ENCODE assay signal across 8 mouse cellular contexts in genomic region chr2:26930390-26930789, GRCm38 (mm10). TPM values are rescaled to one million over a fixed set of nuclear protein-coding genes. Genes with fewer than 3 reads are reported as not detected.
DNase-seq lines count a peak whose midpoint lies in the region; TF ChIP-seq lines count a peak whose summit lies in the region.

No protein-coding gene starts in this region.

- peaks cover 21 to 59% of the 10 kb centered on the region in 2 experiments for H3K4me1 ChIP-seq in CH12.LX (ENCODE audit: control insufficient read depth in 1 of 2, insufficient read depth in 2 of 2)

- peak; percentile 57 to 86 for TF ChIP-seq CTCF in CH12.LX (conservative IDR thresholded peaks at IDR 0.05 in 1 of 2, IDR thresholded peaks at IDR 0.05 in 1 of 2; ENCODE audit: low read depth in 2 of 2, low read length in 2 of 2)

- H3K4me2 ChIP-seq in CH12.LX (ENCODE audit: insufficient read depth, low read depth, poor library complexity, severe bottlenecking): peak overlapping the region; percentile 30; the same call in 1 of the 2 replicates

- H3K79me2 ChIP-seq in CH12.LX (replicated peaks; ENCODE audit: control insufficient read depth, extremely low read depth, insufficient read depth, poor library complexity, severe bottlenecking): peaks cover 66% of the 10 kb centered on the region

- H3K36me3 ChIP-seq in CH12.LX (replicated peaks in 1 of 2; ENCODE audit: control insufficient read depth in 1 of 2, insufficient read depth in 1 of 2, low read length in 1 of 2): peaks cover 38 to 62% of the 10 kb centered on the region in 2 experiments

- peak overlapping the region; percentile 96; the same call in 1 of the 2 replicates for H3K9ac ChIP-seq in CH12.LX (ENCODE audit: insufficient read depth, low read depth)

- no peak for TF ChIP-seq POLR2A in CH12.LX (IDR thresholded peaks at IDR 0.05; ENCODE audit: low read depth, low read length)

- TF ChIP-seq RAD21 in CH12.LX (IDR thresholded peaks at IDR 0.05; ENCODE audit: low read depth, low read length): peak; percentile 76

- dilution Hi-C loops in CH12.LX (cut with MboI; ENCODE audit: extremely low pct_ligation_motif_present, extremely low pct_unique_long_range_greater_than_20kb, low sequenced_read_pairs): no loop called here

- no peaks in the 10 kb centered on the region for H3K9me3 ChIP-seq in CH12.LX (replicated peaks; ENCODE audit: low read length)

- no peaks in the 10 kb centered on the region for H3K27me3 ChIP-seq in CH12.LX (replicated peaks)

- peak; percentile 64 for DNase-seq in gastrocnemius, adult 18-20 months (ENCODE audit: low spot score)
- DNase-seq in gastrocnemius, postnatal 36 days: no peak
- DNase-seq in CH12.LX (ENCODE audit: extremely low read depth): peak; percentile 80
- DNase-seq in c-Kit-positive CD71-positive TER-119-negative erythroid progenitor cells, embryonic 14.5 days (ENCODE audit: low read depth): peak; percentile 76
- peak; percentile 29 to 39 for DNase-seq in gastrocnemius, adult 8-10 months (ENCODE audit: low spot score in 2 of 2)
- peak; percentile 35 to 81 for DNase-seq in layer of hippocampus, adult 18-20 months (ENCODE audit: low spot score in 2 of 2)
- peak; percentile 76 for DNase-seq in lung, postnatal 14 days
- peak; percentile 29 to 67 for DNase-seq in spleen, postnatal 14 days (ENCODE audit: low spot score in 2 of 2)

- in situ Hi-C loops in CH12.LX (cut with MboI; ENCODE audit: low pct_ligation_motif_present, low pct_unique_long_range_greater_than_20kb, low sequenced_read_pairs): no loop called here

- peak overlapping the region; percentile 38; the same call in 1 of the 2 replicates for H3K27ac ChIP-seq in CH12.LX (ENCODE audit: insufficient read depth, low read depth)

- H3K4me3 ChIP-seq in CH12.LX (replicated peaks in 1 of 3; ENCODE audit: low read depth in 2 of 3, low read length in 2 of 3, poor library complexity in 1 of 3): peak overlapping the region in 1 of 3 experiments; percentile 14

- TF ChIP-seq EP300 in CH12.LX (IDR thresholded peaks at IDR 0.05; ENCODE audit: low read length): no peak

- intact Hi-C loops in gastrocnemius, postnatal 36 days (cut with DNase I): loop anchor here (2.0 to 5.0 kb wide), 2 partner anchors 77 to 110 kb away; partner anchors contain the start of gene Cacfd1

TF ChIP-seq in CH12.LX, 34 proteins besides CTCF, POLR2A, EP300 and RAD21:
- TF ChIP-seq SMC3 (IDR thresholded peaks at IDR 0.05; ENCODE audit: low read depth, low read length) (peak; percentile 59), NELFE (IDR thresholded peaks at IDR 0.05; ENCODE audit: low read depth, low read length) (no peak), JUN (IDR thresholded peaks at IDR 0.05; ENCODE audit: insufficient read depth, low read depth, low read length) (no peak)
TF ChIP-seq in CH12.LX: peak in this region for 1.

RNA-seq across cellular contexts. Expression of gene Surf4, which starts 3.3 kb away (rescaled TPM):
- 10 to 100 TPM; 69.8 to 70.0 TPM for total RNA-seq in gastrocnemius, adult 18-20 months (2021)
- 10 to 100 TPM; 66.4 to 71.4 TPM for total RNA-seq in gastrocnemius, postnatal 36 days (2021)
- 140 and 168 TPM in 2 replicates for total RNA-seq in CH12.LX (2012; rRNA removed)
- total RNA-seq in CH12.LX (2014; rRNA removed): 99.2 and 109 TPM in 2 replicates
- polyA plus RNA-seq in CH12.LX (2012; ENCODE audit: insufficient read length, low read depth): 143 and 161 TPM in 2 replicates
- 10 to 100 TPM; 76.1 to 81.4 (median 79.4) TPM for total RNA-seq in gastrocnemius, adult 8-10 months (2022)
- total RNA-seq in layer of hippocampus, adult 18-20 months (2021): 10 to 100 TPM; 52.0 to 56.2 TPM

RNA-seq across cellular contexts. Expression of gene Stkld1, which starts 3.5 kb away (rescaled TPM):
- under 1 TPM in 1 of 2 experiments, not detected in 1; 0.24 TPM for total RNA-seq in gastrocnemius, adult 18-20 months (2021)
- total RNA-seq in gastrocnemius, postnatal 36 days (2021): not detected
- total RNA-seq in CH12.LX (2012; rRNA removed) (0.08 and 0.13 TPM in 2 replicates), CH12.LX (2014; rRNA removed) (0.19 TPM in 1 of 2 replicates, not detected in the other)
- 0.29 and 0.33 TPM in 2 replicates for polyA plus RNA-seq in CH12.LX (2012; ENCODE audit: insufficient read length, low read depth)
- total RNA-seq in gastrocnemius, adult 8-10 months (2022): not detected
- under 1 TPM; 0.15 to 0.30 TPM for total RNA-seq in layer of hippocampus, adult 18-20 months (2021)

RNA-seq across cellular contexts. Expression of gene Surf1, which starts 14.1 kb away (rescaled TPM):
- 10 to 100 TPM; 41.4 to 43.1 TPM for total RNA-seq in gastrocnemius, adult 18-20 months (2021)
- 10 to 100 TPM; 35.5 to 38.8 TPM for total RNA-seq in gastrocnemius, postnatal 36 days (2021)
- 58.7 and 64.6 TPM in 2 replicates for total RNA-seq in CH12.LX (2012; rRNA removed)
- total RNA-seq in CH12.LX (2014; rRNA removed): 43.4 and 48.1 TPM in 2 replicates
- polyA plus RNA-seq in CH12.LX (2012; ENCODE audit: insufficient read length, low read depth): 83.9 and 86.9 TPM in 2 replicates
- 10 to 100 TPM; 36.3 to 50.3 (median 43.0) TPM for total RNA-seq in gastrocnemius, adult 8-10 months (2022)
- 100 to 1,000 TPM; 109 to 111 TPM for total RNA-seq in layer of hippocampus, adult 18-20 months (2021)

RNA-seq across cellular contexts. Expression of gene Surf2, which starts 14.2 kb away (rescaled TPM):
- total RNA-seq in gastrocnemius, adult 18-20 months (2021): 10 to 100 TPM; 11.5 to 12.5 TPM
- total RNA-seq in gastrocnemius, postnatal 36 days (2021): 10 to 100 TPM; 10.7 to 12.3 TPM
- total RNA-seq in CH12.LX (2012; rRNA removed): 28.7 and 36.9 TPM in 2 replicates
- total RNA-seq in CH12.LX (2014; rRNA removed): 39.9 and 43.9 TPM in 2 replicates
- 74.5 and 77.1 TPM in 2 replicates for polyA plus RNA-seq in CH12.LX (2012; ENCODE audit: insufficient read length, low read depth)
- total RNA-seq in gastrocnemius, adult 8-10 months (2022): 10 to 100 TPM in 3 of 4 experiments, 1 to 10 TPM in 1; 9.5 to 14.7 (median 13.0) TPM
- 10 to 100 TPM; 34.2 to 36.5 TPM for total RNA-seq in layer of hippocampus, adult 18-20 months (2021)

RNA-seq across cellular contexts. Expression of gene Rpl7a, which starts 19.8 kb away (rescaled TPM):
- total RNA-seq in gastrocnemius, adult 18-20 months (2021): 100 to 1,000 TPM; 278 to 285 TPM
- 100 to 1,000 TPM; 206 to 267 TPM for total RNA-seq in gastrocnemius, postnatal 36 days (2021)
- total RNA-seq in CH12.LX (2012; rRNA removed): 3,395 and 3,529 TPM in 2 replicates
- total RNA-seq in CH12.LX (2014; rRNA removed): 3,077 and 3,396 TPM in 2 replicates
- polyA plus RNA-seq in CH12.LX (2012; ENCODE audit: insufficient read length, low read depth): 1,126 and 1,142 TPM in 2 replicates
- 100 to 1,000 TPM; 250 to 326 (median 272) TPM for total RNA-seq in gastrocnemius, adult 8-10 months (2022)
- total RNA-seq in layer of hippocampus, adult 18-20 months (2021): 100 to 1,000 TPM; 253 to 258 TPM

Comparison
In these comparisons a context has a peak if more than half of its experiments do, and no peak if none do; other contexts are left out.
1. DNase-seq: peak in gastrocnemius, adult 18-20 months (single experiment), CH12.LX (single experiment), c-Kit-positive CD71-positive TER-119-negative erythroid progenitor cells, embryonic 14.5 days (single experiment), gastrocnemius, adult 8-10 months (2 of 2), layer of hippocampus, adult 18-20 months (2 of 2), lung, postnatal 14 days (single experiment) and spleen, postnatal 14 days (2 of 2); none in gastrocnemius, postnatal 36 days (0 of 2).